20 mouse cellular contexts compared by ENCODE assay signal in the genomic region with DNA sequence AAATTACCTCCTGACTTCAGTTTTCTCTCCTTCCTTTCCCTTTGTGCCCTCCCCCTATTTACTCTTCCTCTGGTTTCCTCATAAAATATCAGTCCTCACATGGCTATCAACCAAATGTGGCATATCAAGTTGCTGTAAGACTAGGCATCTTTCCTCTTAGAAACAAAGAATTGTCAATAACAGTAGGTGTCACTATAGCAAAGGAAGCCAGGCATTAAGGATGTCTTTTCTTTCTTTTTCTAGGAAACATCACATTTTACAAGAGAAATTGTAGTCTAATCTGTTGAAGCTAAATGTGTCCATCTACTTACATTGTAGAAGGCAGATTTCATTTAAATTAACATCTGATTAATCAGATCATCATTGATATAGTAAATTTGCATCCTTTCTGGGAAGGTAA.
DNase-seq lines count a peak whose midpoint lies in the region; ATAC-seq and TF ChIP-seq lines count a peak whose summit lies in the region.
"Had no signal": no experiment of that assay in that cellular context is flagged by ENCODE, and none has a peak within 500 bp of the region (broad histone marks: within the 10 kb centered on the region; RNA-seq: fewer than 3 reads in every experiment).

No protein-coding gene starts in this region.

- H3K4me1 ChIP-seq in forebrain, embryonic 14.5 days (ENCODE audit: control insufficient read depth, insufficient read depth, low read length): no peaks in the 10 kb centered on the region
- no peaks in the 10 kb centered on the region for H3K4me1 ChIP-seq in forebrain, embryonic 12.5 days
- H3K4me1 ChIP-seq in kidney, postnatal 0 days (replicated peaks; ENCODE audit: insufficient read depth, low read length): no peaks in the 10 kb centered on the region
- H3K4me1 ChIP-seq: heart, embryonic 12.5 days; kidney, embryonic 15.5 days; liver, embryonic 13.5 days; megakaryocyte, embryonic 14.5 days; neural tube, embryonic 15.5 days had no signal

- no peaks in the 10 kb centered on the region for H3K27me3 ChIP-seq in forebrain, embryonic 14.5 days (replicated peaks; ENCODE audit: control insufficient read depth, insufficient read depth, low read length)
- H3K27me3 ChIP-seq in forebrain, embryonic 12.5 days: no peaks in the 10 kb centered on the region
- H3K27me3 ChIP-seq in kidney, postnatal 0 days (ENCODE audit: insufficient read depth, low read length): no peaks in the 10 kb centered on the region
- H3K27me3 ChIP-seq: heart, embryonic 12.5 days; kidney, embryonic 15.5 days; liver, embryonic 13.5 days; megakaryocyte, embryonic 14.5 days; neural tube, embryonic 15.5 days had no signal

- peak; percentile 53 for TF ChIP-seq CTCF in kidney, postnatal 0 days (IDR thresholded peaks at IDR 0.05; ENCODE audit: low read depth)

- no peak for ATAC-seq in forebrain, embryonic 14.5 days
- no peak for ATAC-seq in forebrain, embryonic 12.5 days (ENCODE audit: low FRiP score)
- no peak for ATAC-seq in kidney, postnatal 0 days (replicated peaks; ENCODE audit: low FRiP score, low read depth)

- H3K9me3 ChIP-seq in forebrain, embryonic 14.5 days (replicated peaks; ENCODE audit: control insufficient read depth, low read length): no peaks in the 10 kb centered on the region
- H3K9me3 ChIP-seq in forebrain, embryonic 12.5 days: no peaks in the 10 kb centered on the region
- H3K9me3 ChIP-seq in kidney, postnatal 0 days (replicated peaks; ENCODE audit: low read length): no peaks in the 10 kb centered on the region
- H3K9me3 ChIP-seq: heart, embryonic 12.5 days; kidney, embryonic 15.5 days; liver, embryonic 13.5 days; megakaryocyte, embryonic 14.5 days; neural tube, embryonic 15.5 days had no signal

- H3K36me3 ChIP-seq in forebrain, embryonic 14.5 days (ENCODE audit: control insufficient read depth, insufficient read depth, low read length): no peaks in the 10 kb centered on the region
- H3K36me3 ChIP-seq in forebrain, embryonic 12.5 days (replicated peaks): no peaks in the 10 kb centered on the region
- no peaks in the 10 kb centered on the region for H3K36me3 ChIP-seq in kidney, postnatal 0 days (ENCODE audit: insufficient read depth, low read length)
- H3K36me3 ChIP-seq: heart, embryonic 12.5 days; kidney, embryonic 15.5 days; liver, embryonic 13.5 days; neural tube, embryonic 15.5 days had no signal

- no peak overlapping the region for H3K4me3 ChIP-seq in forebrain, embryonic 14.5 days (ENCODE audit: low read depth, low read length)
- no peak overlapping the region for H3K4me3 ChIP-seq in forebrain, embryonic 12.5 days (replicated peaks)
- no peak overlapping the region for H3K4me3 ChIP-seq in kidney, postnatal 0 days (replicated peaks; ENCODE audit: low read depth, low read length)
- H3K4me3 ChIP-seq: heart, embryonic 12.5 days; kidney, embryonic 15.5 days; liver, embryonic 13.5 days; megakaryocyte, embryonic 14.5 days; myocyte; neural tube, embryonic 15.5 days had no signal

- H3K27ac ChIP-seq in forebrain, embryonic 14.5 days (ENCODE audit: low read depth, low read length): no peak overlapping the region
- H3K27ac ChIP-seq in forebrain, embryonic 12.5 days: no peak overlapping the region
- no peak overlapping the region for H3K27ac ChIP-seq in kidney, postnatal 0 days
- H3K27ac ChIP-seq: kidney, embryonic 15.5 days; liver, embryonic 13.5 days; neural tube, embryonic 15.5 days had no signal

- DNase-seq in forebrain, embryonic 14.5 days (ENCODE audit: low spot score): peak; percentile 18
- DNase-seq in kidney, postnatal 0 days (ENCODE audit: low spot score): peak; percentile 8
- DNase-seq in kidney, adult 11 months: no peak
- DNase-seq in 3T3-L1 (ENCODE audit: low read depth, low spot score): peak; percentile 58
- peak; percentile 45 for DNase-seq in brain, adult 2 months (ENCODE audit: low read depth, low spot score)
- DNase-seq in right cerebral cortex, postnatal 25 days: no peak
- DNase-seq in cerebellum, postnatal 14 days: no peak
- DNase-seq: cerebellum, adult 11 months; cerebellum, postnatal 25 days; gastrocnemius, postnatal 14 days; heart, postnatal 36 days; liver, embryonic 13.5 days; lung, postnatal 10 days; right cerebral cortex, postnatal 4 days had no signal

- no peak overlapping the region for H3K4me2 ChIP-seq in forebrain, embryonic 14.5 days (ENCODE audit: low read length)
- no peak overlapping the region for H3K4me2 ChIP-seq in forebrain, embryonic 12.5 days
- H3K4me2 ChIP-seq in kidney, postnatal 0 days (ENCODE audit: low read length): no peak overlapping the region
- H3K4me2 ChIP-seq: heart, embryonic 12.5 days; kidney, embryonic 15.5 days; liver, embryonic 13.5 days; neural tube, embryonic 15.5 days had no signal

- no peak overlapping the region for H3K9ac ChIP-seq in forebrain, embryonic 14.5 days (ENCODE audit: low read length)
- no peak overlapping the region for H3K9ac ChIP-seq in forebrain, embryonic 12.5 days
- H3K9ac ChIP-seq in kidney, postnatal 0 days (ENCODE audit: low read depth, low read length): no peak overlapping the region
- H3K9ac ChIP-seq: heart, embryonic 12.5 days; kidney, embryonic 15.5 days; liver, embryonic 13.5 days; neural tube, embryonic 15.5 days had no signal

Comparison
In these comparisons a context has a peak if more than half of its experiments do, and no peak if none do; other contexts are left out.
1. DNase-seq: peak in forebrain, embryonic 14.5 days (single experiment), kidney, postnatal 0 days (single experiment), 3T3-L1 (single experiment) and brain, adult 2 months (single experiment); none in kidney, adult 11 months (single experiment), right cerebral cortex, postnatal 25 days (single experiment) and cerebellum, postnatal 14 days (0 of 2).